Mouse (Mus musculus) monocyte, adult 2 months (primary cell): ENCODE data around the gene Ceacam9.

ENCODE experiments used
- DNase-seq, 2 experiments: peaks; one replicate each; pipeline ENCODE4 v3.0.0; 2022; ENCODE audit warnings: low spot score in 2 of 2, low read depth in 1 of 2

The Ceacam9 gene

GRCm38 (mm10) chr7:16739056-16739604 is 17.4 kb downstream of the Ceacam9 start:
- no peak for DNase-seq

- DNase-seq: no peak
Observed at GRCm38 (mm10) chr7:16745373-16745772, 23.6 kb downstream of the Ceacam9 start.

- DNase-seq: no peak
Observed at GRCm38 (mm10) chr7:16746093-16746492, 24.4 kb downstream of the Ceacam9 start.

GRCm38 (mm10) chr7:16747656-16748055 is 25.9 kb downstream of the Ceacam9 start:
- DNase-seq: no peak

GRCm38 (mm10) chr7:16752016-16752415 is 30.3 kb downstream of the Ceacam9 start:
- no peak for DNase-seq

GRCm38 (mm10) chr7:16755362-16756017 is 33.8 kb downstream of the Ceacam9 start:
- DNase-seq: no peak

GRCm38 (mm10) chr7:16758872-16759574 is 37.3 kb downstream of the Ceacam9 start:
- no peak for DNase-seq

- no peak for DNase-seq
Observed at GRCm38 (mm10) chr7:16760292-16760691, 38.6 kb downstream of the Ceacam9 start.

GRCm38 (mm10) chr7:16761005-16761481 is 39.3 kb downstream of the Ceacam9 start:
- DNase-seq: no peak

- DNase-seq: no peak
Observed at GRCm38 (mm10) chr7:16761630-16762029, 39.9 kb downstream of the Ceacam9 start.

- no peak for DNase-seq
Observed at GRCm38 (mm10) chr7:16763463-16764218, 41.9 kb downstream of the Ceacam9 start.

- DNase-seq: no peak
Observed at GRCm38 (mm10) chr7:16766443-16766842, 44.7 kb downstream of the Ceacam9 start.
